Mouse (Mus musculus) midbrain, embryonic 13.5 days (tissue): Measurements from ENCODE around the gene Sumo3. TPM values are rescaled to one million over a fixed set of nuclear protein-coding genes. Genes with fewer than 3 reads are reported as not detected.

Experiments
- ATAC-seq: fragments of 200-750 bp; cut with Nextera tagmentation; 2 replicates; pipeline ENCODE4 v1.8.0; 2017; ENCODE audit warnings: mild to moderate bottlenecking, moderate TSS enrichment, moderate library complexity
- H3K27ac ChIP-seq: fragments of 300-500 bp; sonication (generic); 2 replicates; pipeline ENCODE4 v1.5.1; 2015; ENCODE audit warnings: inconsistent platforms, mild to moderate bottlenecking, moderate library complexity
- H3K27me3 ChIP-seq: fragments of 300-500 bp; sonication (generic); 2 replicates; pipeline ENCODE4 v1.6.1; 2015; ENCODE audit warnings: mild to moderate bottlenecking, inconsistent platforms
- H3K36me3 ChIP-seq: fragments of 300-500 bp; sonication (generic); 2 replicates; pipeline ENCODE4 v1.6.1; 2015; ENCODE audit warnings: mild to moderate bottlenecking, inconsistent platforms
- H3K4me1 ChIP-seq: fragments of 300-500 bp; sonication (generic); replicated peaks from 2 replicates; pipeline ENCODE4 v1.6.1; 2015; ENCODE audit warnings: inconsistent platforms
- H3K4me2 ChIP-seq: fragments of 300-500 bp; sonication (generic); replicated peaks from 2 replicates; pipeline ENCODE4 v1.6.1; 2015; ENCODE audit warnings: moderate library complexity, mild to moderate bottlenecking, inconsistent platforms
- H3K4me3 ChIP-seq: fragments of 300-500 bp; sonication (generic); replicated peaks from 2 replicates; pipeline ENCODE4 v1.5.1; 2015; ENCODE audit warnings: mild to moderate bottlenecking, inconsistent platforms
- H3K9ac ChIP-seq: fragments of 300-500 bp; sonication (generic); replicated peaks from 2 replicates; pipeline ENCODE4 v1.6.1; 2015; ENCODE audit warnings: mild to moderate bottlenecking, inconsistent platforms
- H3K9me3 ChIP-seq: fragments of 300-500 bp; sonication (generic); 2 replicates; pipeline ENCODE4 v1.6.1; 2016; ENCODE audit warnings: mild to moderate bottlenecking, inconsistent platforms
- WGBS: fragments of 180-500 bp; shearing (Covaris S2); methylation state at CpG from one replicate; pipeline ENCODE4 v1.1.7; 2015; 5-methylcytosine and 5-hydroxymethylcytosine counted together
- polyA plus RNA-seq: library from polyadenylated mRNA; unstranded; fragments of >200 nt; fragmentation: Nextera tagmentation; extraction: Ambion mirVana; gene quantifications from 2 replicates; pipeline ENCODE4 v1.2.1, GENCODE M21; 2015

The Sumo3 gene
- polyA plus RNA-seq, 1 experiment from 2014 or later = 302 TPM

DNA sequence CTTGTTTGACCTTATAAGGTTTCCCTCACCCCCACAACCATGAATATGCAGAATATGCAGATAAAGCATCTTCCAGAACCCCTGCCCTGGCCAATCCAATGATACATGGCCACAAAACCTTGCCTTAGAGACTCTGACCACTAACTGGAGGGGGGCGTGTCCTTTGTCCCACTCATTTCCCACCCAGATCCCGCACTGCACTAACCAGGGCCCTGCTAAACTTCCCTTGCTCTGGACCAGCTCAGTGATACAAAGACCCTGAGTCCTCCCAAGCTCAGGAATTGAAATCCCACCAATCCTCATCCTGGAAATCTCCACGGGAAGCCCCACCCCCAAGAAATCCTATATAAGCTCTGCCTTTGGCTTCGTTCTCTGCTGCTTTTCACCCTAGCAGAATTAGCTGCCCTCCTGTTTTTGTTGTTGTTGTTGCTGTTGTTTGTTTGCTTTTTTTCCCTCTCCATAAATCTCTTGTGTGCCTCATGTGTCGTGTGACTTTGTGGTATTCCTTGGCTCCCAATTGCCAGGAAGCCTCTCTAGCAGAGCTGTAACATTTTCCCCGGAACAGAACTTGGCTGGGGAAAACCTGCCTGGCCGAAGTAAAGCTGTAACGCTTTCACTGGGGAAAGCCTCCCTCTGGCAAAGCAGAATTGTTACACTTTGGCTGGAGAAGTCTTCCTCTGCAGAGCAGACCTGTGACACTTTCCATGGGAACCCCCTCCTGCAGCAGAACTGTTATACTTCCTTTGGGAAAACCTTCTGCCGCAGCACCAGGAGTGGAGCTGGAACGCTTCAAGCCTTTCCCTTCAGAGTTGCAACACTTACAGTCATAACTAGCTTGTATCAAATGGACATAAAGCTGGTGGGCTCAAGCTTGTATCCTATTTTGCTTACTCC is 25.6 kb upstream of the Sumo3 start:
- Histone ChIP-seq H3K27ac (no peak overlapping the region), H3K27me3 (no peaks in the 10 kb centered on the region), H3K4me2 (no peak overlapping the region), H3K9ac (no peak overlapping the region), H3K9me3 (no peaks in the 10 kb centered on the region), H3K36me3 (no peaks in the 10 kb centered on the region), H3K4me1 (peaks cover 21% of the 10 kb centered on the region), H3K4me3 (no peak overlapping the region)
- no peak for ATAC-seq
- 70% methylated on average over 10 of the region's 10 CpGs for WGBS

DNA sequence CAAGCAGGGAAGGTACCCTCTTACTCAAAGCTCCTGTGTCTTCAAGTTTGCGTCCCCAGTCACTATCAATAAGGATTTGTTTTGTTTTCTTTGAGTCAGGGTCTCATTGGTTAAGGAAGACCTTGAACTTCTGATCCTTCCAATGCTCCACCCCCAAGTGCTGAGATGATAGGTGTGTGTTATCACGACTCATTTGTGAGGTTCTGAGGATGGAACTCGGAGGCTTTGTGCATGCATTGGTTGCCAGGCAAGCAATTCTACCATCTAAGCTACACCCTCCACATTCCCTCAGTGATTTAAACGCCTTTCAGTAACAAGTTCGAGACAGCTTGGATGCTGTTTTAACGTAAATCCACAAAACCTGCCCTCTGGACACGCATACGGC is 24.9 kb upstream of the Sumo3 start:
- H3K36me3 ChIP-seq = no peaks in the 10 kb centered on the region
- peak overlapping the region; percentile 69 for H3K9ac ChIP-seq
- peak overlapping the region; percentile 88 for H3K27ac ChIP-seq
- H3K4me3 ChIP-seq = peak overlapping the region; percentile 86
- 9% methylated on average over 8 of the region's 8 CpGs for WGBS
- no peaks in the 10 kb centered on the region for H3K27me3 ChIP-seq
- peak; percentile 27; the same call in 1 of the 2 replicates for ATAC-seq
- peak overlapping the region; percentile 85 for H3K4me2 ChIP-seq
- H3K9me3 ChIP-seq = no peaks in the 10 kb centered on the region
- peaks cover 21% of the 10 kb centered on the region for H3K4me1 ChIP-seq

DNA sequence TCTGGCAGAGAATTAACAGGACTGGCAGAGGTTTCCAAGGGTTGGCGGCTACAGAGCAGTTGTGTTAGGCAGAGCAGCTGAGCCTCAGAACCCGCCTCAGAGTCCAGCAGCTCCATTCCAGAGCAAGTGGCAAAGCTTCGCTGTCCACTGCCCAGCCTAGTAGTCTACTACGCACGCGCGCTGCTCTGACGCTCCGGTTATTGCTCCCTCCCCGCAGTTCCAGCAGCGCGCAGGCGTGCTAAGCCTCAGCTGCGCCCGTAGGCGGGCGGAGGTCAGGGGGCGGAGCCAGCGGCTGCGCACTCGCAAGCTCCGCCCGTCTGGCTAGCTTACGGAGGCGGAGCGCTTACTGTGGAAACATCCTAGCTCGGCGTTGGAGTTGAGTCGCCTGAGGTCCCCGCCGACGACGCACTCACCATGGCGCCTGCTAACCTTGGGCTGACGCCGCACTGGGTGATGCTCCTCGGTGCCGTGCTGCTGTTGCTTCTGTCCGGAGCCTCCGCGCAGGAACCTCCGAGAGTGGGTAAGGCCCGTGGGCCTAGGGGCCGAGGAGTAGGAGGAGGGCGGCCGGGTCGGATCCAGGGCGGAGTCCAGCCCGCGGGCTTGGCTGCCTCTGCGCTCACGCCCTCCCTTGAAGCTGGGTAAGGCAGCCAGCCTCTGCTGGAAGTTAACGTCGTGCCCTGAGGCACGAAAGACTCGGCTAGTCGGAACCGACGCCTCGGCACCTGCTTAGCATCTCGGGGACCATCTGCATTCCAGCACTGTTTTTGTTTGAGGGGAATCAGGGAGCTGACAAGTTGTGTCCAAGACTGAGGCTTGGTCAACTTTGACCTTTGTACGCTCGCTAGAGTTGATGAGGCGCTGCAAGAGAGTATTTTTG is 24.3 kb upstream of the Sumo3 start, which contains the start of gene Pttg1ip:
Pttg1ip (plus strand) TSS at position 313 of the 877 bp plus-strand sequence.
- no peaks in the 10 kb centered on the region for H3K36me3 ChIP-seq
- peak within 1 kb of the TSS; percentile 85 for H3K4me2 ChIP-seq
- H3K9me3 ChIP-seq = no peaks in the 10 kb centered on the region
- WGBS = under 1% methylated on average over 60 of the region's 64 CpGs
- H3K9ac ChIP-seq = peak within 1 kb of the TSS; percentile 92
- H3K4me3 ChIP-seq = peak within 1 kb of the TSS; percentile 86
- peak; percentile 98 for ATAC-seq
- peaks cover 21% of the 10 kb centered on the region for H3K4me1 ChIP-seq
- H3K27ac ChIP-seq = peak within 1 kb of the TSS; percentile 88
- no peaks in the 10 kb centered on the region for H3K27me3 ChIP-seq

DNA sequence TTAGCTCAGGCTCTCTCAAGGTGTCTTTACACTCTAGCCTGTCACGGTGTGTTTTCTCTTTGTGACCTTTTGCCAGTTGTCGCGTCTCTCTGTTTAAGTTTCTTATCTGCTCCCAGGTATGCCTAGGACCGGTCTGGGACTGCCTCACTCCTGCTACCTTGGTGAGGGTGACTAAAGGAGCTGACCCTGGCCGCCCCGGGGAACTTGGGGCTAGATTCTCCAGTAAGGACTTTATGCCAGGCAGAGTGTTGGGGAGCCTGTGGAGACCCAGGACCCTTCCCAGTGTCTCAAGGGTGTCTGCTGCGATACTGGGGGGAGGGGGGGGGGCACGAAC is 23.6 kb upstream of the Sumo3 start:
- peak; percentile 8; the same call in 1 of the 2 replicates for ATAC-seq
- Histone ChIP-seq H3K27me3 (no peaks in the 10 kb centered on the region), H3K4me1 (peaks cover 22% of the 10 kb centered on the region), H3K27ac (peak overlapping the region; percentile 88; the same call in 1 of the 2 replicates), H3K4me3 (peak overlapping the region; percentile 86), H3K9ac (peak overlapping the region; percentile 92), H3K9me3 (no peaks in the 10 kb centered on the region), H3K4me2 (peak overlapping the region; percentile 85), H3K36me3 (0 out of 2 replicates have a peak, but pooled peaks cover 2% of the 10 kb centered on the region)
- WGBS = 12% methylated on average over 8 of the region's 8 CpGs

DNA sequence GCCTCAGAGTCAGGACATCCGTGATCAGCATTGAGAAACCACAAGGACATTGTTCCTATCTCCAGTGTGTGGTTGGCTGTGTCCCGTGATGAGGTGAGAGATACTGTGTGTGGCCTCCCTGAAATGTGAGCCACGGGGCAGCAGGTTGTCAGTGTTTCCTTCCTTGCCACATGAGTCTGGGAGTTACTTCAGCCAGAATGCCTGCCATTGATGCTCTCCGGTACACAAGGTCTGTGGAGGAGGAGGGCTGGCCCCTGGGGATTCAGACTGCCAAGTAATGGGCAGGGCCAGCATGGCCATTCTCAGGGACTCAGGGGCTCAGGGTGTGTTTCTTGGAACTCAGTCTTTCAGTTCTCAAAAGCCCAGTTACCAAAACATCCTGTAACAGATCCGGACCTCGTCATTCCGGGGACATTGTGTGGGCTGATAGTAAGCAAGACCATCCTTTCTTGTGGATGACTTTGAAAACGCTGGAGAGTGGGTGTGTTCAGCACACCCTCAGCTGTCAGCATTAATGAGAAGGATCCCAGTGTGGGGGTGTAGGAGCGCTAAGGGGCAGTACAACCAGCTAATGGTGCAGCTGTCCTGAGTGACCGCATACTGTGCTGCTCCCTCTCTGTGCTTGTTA is 22.0 kb upstream of the Sumo3 start:
- Histone ChIP-seq H3K27me3 (no peaks in the 10 kb centered on the region), H3K4me2 (0 out of 2 replicates have a peak overlapping the region, but pooled peaks have one; percentile 1), H3K4me3 (no peak overlapping the region), H3K36me3 (peaks cover 17% of the 10 kb centered on the region), H3K4me1 (peaks cover 27% of the 10 kb centered on the region), H3K9ac (no peak overlapping the region), H3K9me3 (no peaks in the 10 kb centered on the region), H3K27ac (no peak overlapping the region)
- ATAC-seq = no peak
- 86% methylated on average over 10 of the region's 10 CpGs for WGBS

DNA sequence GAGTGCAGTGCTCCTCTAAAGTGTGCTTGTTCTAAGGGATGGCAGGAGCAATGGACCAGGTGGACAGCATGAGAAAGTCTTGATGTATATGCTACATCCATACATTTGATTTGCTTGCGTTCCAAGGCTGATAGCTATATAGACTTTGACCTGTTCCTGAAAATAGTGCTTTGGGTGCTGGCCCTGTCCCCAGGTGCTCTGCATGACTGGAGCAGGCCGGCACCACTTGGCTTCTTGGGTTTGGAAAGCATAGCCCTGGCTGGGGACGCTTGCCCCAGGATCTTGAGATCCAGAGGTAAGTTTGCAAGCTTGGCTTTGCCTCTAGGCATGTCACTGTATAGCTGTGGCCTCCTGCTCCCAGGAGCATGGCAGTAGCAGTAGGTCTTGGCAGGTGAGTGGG is 19.3 kb upstream of the Sumo3 start:
- H3K27me3 ChIP-seq = no peaks in the 10 kb centered on the region
- peaks cover 38% of the 10 kb centered on the region for H3K36me3 ChIP-seq
- no peak overlapping the region for H3K4me3 ChIP-seq
- 93% methylated on average over 3 of the region's 3 CpGs for WGBS
- no peak overlapping the region for H3K4me2 ChIP-seq
- H3K27ac ChIP-seq = no peak overlapping the region
- H3K9ac ChIP-seq = no peak overlapping the region
- H3K9me3 ChIP-seq = no peaks in the 10 kb centered on the region
- H3K4me1 ChIP-seq = peaks cover 37% of the 10 kb centered on the region
- no peak for ATAC-seq

DNA sequence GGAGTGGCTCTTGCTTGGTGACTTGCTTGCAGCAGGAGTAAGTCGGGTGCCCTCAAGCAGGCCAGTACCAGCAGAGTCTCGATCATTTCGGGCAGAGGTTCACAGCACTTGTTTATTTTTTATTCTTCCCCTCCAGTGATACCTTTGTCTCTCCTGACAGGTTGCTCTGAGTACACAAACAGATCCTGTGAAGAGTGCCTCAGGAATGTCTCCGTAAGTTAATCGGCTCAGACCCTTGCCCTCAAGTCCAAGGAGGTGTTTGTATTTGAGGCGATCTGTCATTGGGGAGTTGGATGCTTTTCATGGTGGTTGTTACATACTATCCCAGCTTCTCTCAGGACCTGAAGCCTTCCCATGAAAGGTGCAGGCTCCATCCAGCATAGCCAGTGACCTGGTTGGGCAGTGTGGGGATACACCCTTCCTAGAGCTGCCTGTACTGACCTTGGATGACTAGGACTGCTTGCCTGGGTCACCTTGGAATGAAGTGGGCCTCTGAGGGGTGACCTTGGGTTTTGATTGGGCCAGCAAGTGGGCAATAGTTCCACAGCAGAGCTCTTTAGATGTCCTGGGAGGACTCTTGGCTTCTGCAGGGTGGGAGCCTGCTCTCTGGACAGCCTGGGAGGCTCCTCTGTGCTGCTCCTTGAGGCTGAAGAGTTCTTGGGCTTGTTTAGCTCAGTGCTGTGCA is 18.7 kb upstream of the Sumo3 start:
- Histone ChIP-seq H3K4me3 (no peak overlapping the region), H3K36me3 (peaks cover 44% of the 10 kb centered on the region), H3K27me3 (no peaks in the 10 kb centered on the region), H3K9ac (no peak overlapping the region), H3K4me1 (peaks cover 36% of the 10 kb centered on the region), H3K27ac (no peak overlapping the region), H3K4me2 (no peak overlapping the region), H3K9me3 (no peaks in the 10 kb centered on the region)
- 97% methylated on average over 6 of the region's 6 CpGs for WGBS
- no peak for ATAC-seq

DNA sequence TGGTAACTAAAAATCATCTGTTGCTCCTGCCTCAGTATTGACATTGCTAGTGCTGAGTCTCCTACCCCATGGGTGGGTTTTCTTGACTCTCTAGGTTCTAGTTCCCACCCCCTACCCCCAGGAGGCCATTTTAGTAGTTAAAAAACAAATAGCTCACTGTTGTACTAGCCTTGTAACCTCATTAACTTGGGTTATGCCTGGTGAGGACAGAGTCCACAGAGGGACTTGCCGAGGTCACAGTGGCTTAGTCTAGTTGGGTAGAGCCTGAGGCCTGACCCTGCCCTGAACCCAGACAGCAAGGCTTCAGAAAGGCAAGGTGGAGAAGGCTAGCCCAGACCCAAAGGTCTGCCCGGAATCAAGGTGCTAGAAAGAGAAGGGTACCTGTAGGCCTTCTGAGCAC is 17.9 kb upstream of the Sumo3 start:
- WGBS = 93% methylated on average over 2 of the region's 2 CpGs
- Histone ChIP-seq H3K4me3 (no peak overlapping the region), H3K27ac (no peak overlapping the region), H3K9ac (no peak overlapping the region), H3K36me3 (peaks cover 52% of the 10 kb centered on the region), H3K27me3 (no peaks in the 10 kb centered on the region), H3K9me3 (no peaks in the 10 kb centered on the region), H3K4me1 (peaks cover 28% of the 10 kb centered on the region), H3K4me2 (no peak overlapping the region)
- ATAC-seq = no peak

DNA sequence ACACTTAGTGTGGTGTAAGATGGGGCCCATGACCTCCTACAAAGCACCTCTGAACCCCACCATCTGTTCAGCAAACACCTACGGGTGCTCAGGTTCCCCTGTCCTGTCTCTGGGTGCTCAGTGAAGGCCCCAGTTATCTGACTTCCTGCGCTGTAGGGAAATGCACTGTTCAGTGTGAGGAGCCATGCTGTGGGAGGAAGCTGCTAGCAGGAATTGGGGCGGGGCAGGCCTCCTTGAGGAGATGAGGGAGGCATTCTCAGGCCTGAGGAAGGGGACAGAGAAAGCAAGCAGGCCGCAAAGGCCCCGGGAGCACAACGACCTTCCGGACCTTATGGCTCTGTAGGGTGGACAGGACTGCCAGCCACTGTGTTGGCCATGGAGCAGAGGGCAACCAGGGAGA is 16.8 kb upstream of the Sumo3 start:
- H3K36me3 ChIP-seq = peaks cover 63% of the 10 kb centered on the region

DNA sequence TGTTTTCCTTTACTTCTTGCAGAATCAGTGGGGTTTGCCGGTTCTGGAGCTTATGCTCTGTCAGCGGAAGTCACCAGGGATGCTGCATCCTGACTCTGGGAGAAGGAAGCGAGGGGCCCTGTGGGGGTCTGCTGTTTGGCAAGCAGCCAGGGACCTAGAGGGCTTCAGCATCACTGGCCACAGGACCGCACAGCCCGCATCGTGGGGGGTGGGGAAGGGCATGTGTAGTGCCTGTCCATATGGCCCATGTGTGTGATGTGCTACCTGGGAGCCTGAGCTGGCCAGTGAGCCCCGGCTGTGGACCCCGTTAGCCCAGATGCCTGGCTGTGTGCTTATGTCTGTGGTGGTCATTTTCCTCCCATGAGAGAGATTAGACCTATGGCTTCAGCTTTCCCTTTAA is 16.1 kb upstream of the Sumo3 start:
- no peak overlapping the region for H3K4me2 ChIP-seq

More for the DNA sequence above, 16.8 kb upstream of the Sumo3 start:
- H3K9ac ChIP-seq = no peak overlapping the region
- no peaks in the 10 kb centered on the region for H3K9me3 ChIP-seq
- H3K4me3 ChIP-seq = no peak overlapping the region
- no peak for ATAC-seq
- 78% methylated on average over 7 of the region's 7 CpGs for WGBS
- H3K27me3 ChIP-seq = no peaks in the 10 kb centered on the region
- H3K4me2 ChIP-seq = no peak overlapping the region
- peaks cover 17% of the 10 kb centered on the region for H3K4me1 ChIP-seq
- H3K27ac ChIP-seq = no peak overlapping the region

DNA sequence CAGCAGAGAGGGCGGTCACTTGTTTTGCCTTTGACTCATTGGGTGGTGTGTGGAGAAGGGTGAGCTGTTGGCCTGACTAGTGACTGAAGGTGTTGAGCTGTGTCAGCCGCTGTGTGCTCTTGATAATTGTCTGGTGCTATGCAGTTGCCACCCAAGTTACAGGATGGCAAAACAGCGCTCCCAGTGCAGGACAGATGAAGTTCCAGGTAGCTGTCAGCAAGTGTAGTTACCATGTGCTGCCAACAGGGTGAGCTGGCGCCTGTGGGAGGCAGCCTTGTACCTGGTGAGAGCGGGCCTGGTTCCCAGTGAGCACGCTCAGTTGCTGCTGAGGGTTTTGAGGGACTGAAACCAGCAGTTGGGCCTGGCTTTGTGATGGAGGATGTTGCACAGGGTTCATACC is 15.1 kb upstream of the Sumo3 start:
- H3K4me3 ChIP-seq = no peak overlapping the region
- no peaks in the 10 kb centered on the region for H3K9me3 ChIP-seq
- no peak overlapping the region for H3K27ac ChIP-seq
- ATAC-seq = peak; percentile 51; the same call in 1 of the 2 replicates
- peaks cover 17% of the 10 kb centered on the region for H3K4me1 ChIP-seq
- H3K4me2 ChIP-seq = no peak overlapping the region
- whole genome bisulfite sequencing = 33% methylated on average over 6 of the region's 6 CpGs
- H3K27me3 ChIP-seq = no peaks in the 10 kb centered on the region
- no peak overlapping the region for H3K9ac ChIP-seq
- peaks cover 80% of the 10 kb centered on the region for H3K36me3 ChIP-seq

More for the DNA sequence above, 16.1 kb upstream of the Sumo3 start:
- H3K27ac ChIP-seq = no peak overlapping the region
- H3K9me3 ChIP-seq = no peaks in the 10 kb centered on the region
- no peak overlapping the region for H3K4me3 ChIP-seq
- H3K27me3 ChIP-seq = no peaks in the 10 kb centered on the region
- H3K9ac ChIP-seq = no peak overlapping the region
- ATAC-seq = no peak
- 74% methylated on average over 8 of the region's 8 CpGs for WGBS
- H3K4me1 ChIP-seq = peaks cover 17% of the 10 kb centered on the region
- H3K36me3 ChIP-seq = peaks cover 69% of the 10 kb centered on the region
